Mouse (Mus musculus) cerebellum, postnatal 10 days (tissue): Measurements from ENCODE around the gene Ube2g2.

Experiments used
- DNase-seq, 2 experiments: peaks; one replicate each; pipeline ENCODE4 v3.0.0; 2021; ENCODE audit warnings: mixed read lengths in 2 of 2

Ube2g2 gene

GRCm38 (mm10) chr10:77647461-77647860 lies 25.4 kb downstream of the Ube2g2 start:
- DNase-seq = peak; percentile 57 to 65

DNA sequence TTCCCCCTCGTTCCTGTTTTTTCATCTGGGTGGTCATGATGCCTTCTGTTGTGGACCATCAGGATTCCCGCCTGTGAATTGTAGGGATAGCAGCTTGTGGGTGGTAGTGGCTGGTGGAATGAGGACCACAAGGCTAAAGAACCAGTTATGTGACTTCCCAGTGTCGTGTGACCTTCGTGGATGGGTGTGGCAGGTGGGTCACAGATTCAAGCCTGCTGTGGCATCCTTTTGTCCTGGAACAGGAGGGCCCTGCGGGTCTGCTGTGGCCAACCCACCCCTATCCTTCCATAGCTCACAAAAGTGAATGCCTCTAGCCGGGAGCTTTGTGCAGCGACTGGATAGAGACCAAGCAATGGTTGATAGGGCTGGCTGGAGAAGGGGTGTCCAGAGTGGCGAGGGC lies 25.8 kb downstream of the Ube2g2 start:
- DNase-seq = no peak

DNA sequence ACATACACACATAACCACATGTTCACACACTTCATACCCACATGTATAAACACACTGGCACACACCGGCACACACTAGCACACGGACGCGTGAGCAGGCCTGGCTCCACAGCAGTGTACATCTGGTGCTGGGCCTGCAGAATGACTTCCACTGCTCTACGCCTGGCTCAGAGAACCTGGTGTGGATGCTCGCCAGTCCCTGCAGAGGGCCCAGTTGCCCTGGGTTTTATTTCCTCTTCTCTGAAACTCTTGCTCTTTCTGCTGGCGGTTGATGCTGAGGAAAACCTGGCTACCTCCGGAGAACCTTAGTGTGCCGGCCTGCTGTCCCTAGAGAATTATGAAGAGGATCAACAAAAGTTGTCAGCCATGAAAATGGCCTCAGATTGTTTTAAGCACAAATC lies 30.0 kb downstream of the Ube2g2 start:
- DNase-seq = peak; percentile 57 to 65

DNA sequence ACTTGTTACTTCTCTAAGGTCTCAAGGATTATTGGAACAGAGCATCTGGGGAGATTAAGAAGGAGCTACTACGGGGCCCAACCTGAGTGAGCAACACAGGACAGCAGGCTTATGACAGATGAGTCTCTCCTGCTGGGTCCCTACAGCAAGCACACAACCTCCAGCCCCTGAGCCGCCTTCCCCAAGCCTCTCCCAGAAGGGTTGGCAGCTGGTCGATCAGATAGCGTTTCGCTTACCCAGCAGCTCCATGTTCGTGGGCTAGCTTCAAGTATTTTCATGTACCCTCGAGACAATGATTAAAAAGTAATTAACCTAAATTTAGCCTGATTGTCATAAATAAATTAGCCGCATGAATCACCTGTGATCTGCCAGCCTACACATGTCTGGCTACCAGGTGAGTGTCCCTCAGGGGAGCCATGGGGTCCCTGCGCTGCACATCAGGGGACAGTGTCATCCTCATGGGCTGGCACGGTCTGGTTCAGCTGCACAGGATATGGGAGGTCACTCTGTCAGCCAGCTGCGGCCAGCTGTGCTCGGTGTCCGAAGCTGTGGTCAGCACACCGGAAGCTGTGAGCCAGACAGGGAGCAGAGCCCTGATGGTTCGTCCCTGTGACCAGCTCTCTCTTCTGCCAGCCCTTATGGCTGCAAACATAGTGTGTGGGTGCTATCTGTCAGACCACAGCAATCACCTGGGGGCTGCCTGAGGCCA lies 36.4 kb downstream of the Ube2g2 start:
- DNase-seq = no peak

DNA sequence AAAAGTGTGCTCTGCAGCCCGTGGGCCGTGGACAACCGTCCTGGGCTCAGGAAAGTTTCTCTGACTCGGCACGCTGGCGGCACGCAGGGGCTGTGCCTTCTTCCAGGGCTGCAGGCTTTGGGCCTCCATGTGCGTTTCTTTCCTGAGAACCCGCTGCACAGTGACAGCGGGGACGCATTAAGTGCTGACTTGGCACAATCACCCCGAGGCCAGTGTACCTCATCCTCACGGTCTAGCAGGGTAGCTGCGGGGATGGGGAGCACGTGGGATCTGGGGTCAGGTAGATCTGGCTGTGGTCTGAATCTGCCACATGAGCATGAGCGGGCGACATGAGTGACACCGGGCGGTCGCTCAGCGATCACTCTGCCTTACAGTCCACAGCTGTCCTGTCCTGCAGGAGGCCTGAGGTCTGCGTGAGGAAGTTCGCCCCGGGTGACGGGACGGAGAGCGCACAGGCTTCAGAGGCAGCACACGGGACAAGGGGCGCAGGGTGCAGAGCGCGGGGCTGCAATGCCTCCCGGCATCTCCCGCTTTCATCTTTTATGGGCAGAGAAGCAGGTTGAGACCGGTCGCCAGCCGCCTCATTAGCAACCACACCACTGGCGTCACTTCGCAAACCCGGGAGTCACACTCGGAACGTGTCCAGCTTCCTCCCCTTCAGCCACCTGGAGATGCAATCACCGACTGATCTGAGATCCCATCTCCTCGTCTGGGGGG lies 42.0 kb downstream of the Ube2g2 start:
- DNase-seq = no peak

- peak; percentile 71 to 77 for DNase-seq
Measured at GRCm38 (mm10) chr10:77666342-77666741, 44.3 kb downstream of the Ube2g2 start.

DNA sequence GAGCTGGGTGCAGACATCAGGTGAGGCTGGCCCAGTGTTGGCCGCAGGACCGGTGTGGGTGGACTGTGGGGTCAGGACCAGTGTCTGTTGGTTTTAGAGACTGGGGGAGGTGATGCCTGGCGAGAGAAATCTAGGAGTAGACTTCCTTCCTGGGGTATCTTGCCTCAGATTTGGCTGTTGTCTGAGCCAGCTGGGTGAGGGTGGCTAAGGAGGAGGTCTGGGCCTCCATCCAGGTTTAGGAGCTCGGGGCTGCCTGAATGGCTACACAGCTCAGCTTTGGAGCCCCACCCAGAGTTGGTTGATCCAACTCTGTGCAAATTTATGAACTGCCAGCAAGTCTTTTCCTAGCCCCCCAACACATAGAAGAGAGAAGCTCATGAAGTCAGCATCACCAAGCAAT lies 45.3 kb downstream of the Ube2g2 start:
- DNase-seq = no peak

DNA sequence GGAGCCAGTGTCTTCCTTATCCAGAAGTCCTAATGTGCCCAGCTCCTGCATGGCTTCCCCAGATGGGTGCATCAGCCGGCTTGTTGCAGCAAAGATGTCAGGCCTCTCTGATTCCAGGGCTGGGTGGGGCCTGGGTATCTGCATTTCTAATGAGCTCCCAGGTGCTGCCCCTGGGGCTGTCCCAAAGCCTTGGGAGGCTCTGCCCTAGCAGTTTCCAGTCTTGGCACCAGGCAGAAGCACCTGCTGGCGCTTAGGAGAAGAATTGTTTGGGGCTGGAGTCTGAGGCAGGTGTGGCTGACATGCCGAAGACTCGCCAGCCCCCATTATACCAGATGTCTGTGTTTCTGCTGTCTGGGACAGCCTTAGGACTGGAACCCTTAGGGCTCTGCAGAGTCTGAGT lies 48.6 kb downstream of the Ube2g2 start:
- no peak for DNase-seq

- no peak for DNase-seq
Measured at GRCm38 (mm10) chr10:77671519-77671918, 49.4 kb downstream of the Ube2g2 start.

DNA sequence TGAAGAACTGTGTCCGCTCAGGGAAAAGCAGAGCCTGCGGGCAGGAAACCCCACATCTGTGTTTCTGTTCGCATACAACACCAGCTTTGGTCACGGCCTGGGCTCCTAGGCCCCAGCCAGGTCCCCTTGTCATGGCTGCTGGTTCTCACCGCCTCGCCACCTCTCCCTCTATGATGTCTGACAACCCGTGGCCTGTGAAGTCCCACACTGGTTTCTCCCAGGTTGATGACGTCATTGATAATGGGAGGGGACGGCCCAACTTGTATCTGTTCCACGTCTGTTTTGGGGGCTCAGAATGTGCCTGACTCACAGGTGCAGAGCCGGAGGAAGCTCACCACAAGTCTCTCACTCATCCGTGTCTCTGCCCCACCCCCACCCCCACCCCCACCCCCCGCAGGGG lies 51.7 kb downstream of the Ube2g2 start:
- no peak for DNase-seq

DNA sequence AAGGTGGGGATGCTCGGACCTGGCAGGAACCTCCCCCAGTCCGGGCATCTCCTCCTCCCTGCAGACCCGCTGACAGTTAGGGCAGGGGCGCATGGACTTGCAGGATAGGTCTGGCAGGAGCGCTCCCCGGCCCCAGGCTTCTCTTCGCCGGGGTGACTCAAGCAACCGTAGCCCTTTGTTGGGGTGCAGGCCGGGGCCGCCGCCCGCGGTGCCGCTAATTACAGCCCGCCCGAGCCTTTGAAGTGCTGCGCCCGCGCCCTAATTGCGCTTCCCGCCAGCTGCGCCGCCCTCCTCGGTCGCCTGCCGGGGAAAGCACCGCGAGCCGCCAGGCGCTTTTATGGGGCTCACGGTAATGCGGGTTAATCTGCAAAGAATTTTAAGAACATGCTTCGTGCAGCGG lies 55.5 kb downstream of the Ube2g2 start:
- no peak for DNase-seq

GRCm38 (mm10) chr10:77682994-77683393 lies 60.9 kb downstream of the Ube2g2 start:
- DNase-seq = no peak

DNA sequence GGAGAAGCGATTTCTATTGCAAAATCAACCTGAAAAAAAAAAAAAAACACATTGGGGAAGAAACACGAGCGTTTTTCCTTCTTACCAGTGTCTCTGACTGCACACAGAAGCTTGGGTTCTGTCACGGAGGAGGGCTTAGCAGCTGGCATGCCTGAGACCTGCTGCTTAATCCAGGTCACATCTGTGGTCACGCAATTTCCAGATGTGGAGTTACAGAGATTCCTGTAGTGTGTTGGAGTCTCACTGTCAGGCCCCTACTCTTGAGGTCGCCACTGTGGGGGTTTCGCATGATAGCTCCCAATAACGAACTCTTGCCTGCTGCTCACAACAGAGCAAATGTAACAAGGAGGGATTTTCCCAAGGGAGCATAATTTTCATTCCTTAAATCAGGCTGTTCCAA lies 62.1 kb downstream of the Ube2g2 start:
- no peak for DNase-seq

DNA sequence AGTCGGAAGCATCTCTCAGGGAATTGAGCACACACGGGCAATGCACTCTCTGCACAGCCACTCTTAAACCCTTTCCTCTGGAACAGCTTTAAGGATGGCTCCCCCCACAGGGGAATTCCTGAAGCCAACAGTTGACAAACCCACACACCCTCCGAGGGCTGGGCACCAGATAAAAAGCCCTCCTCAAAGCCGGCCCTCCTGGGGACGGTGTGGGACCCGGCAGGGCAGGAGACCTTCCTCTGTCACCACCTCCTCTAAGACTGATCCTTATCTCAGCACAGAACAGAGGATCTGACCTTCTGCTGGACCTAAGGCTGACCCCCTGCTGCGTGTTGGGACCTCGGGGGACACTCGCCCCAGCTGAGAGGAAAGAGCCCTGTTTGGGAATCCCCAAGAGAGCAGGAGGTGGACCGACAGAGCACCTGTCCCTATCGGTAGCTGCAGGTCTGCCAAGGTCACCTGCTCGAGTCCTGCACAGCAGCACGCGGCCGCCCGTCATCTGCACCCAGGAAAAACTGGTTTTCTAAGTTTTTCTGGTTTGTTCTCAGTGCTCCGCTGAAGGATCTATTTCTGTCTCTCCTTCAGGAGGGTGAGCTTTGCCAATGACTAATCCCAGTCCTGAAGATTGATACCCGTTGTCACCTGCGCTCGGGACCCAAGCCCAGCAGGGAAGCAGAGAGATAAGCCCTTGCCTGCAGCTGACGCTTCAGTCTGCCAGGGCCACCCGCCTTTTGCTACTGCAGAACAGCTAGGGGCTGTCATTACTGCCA lies 64.0 kb downstream of the Ube2g2 start, which contains the start of gene Tspear:
TSS of gene Tspear (plus strand) at position 675 of the 770 bp plus-strand sequence.
- peak in 1 of 2 experiments; percentile 38 for DNase-seq

GRCm38 (mm10) chr10:77687021-77687420 lies 64.9 kb downstream of the Ube2g2 start:
- no peak for DNase-seq

DNA sequence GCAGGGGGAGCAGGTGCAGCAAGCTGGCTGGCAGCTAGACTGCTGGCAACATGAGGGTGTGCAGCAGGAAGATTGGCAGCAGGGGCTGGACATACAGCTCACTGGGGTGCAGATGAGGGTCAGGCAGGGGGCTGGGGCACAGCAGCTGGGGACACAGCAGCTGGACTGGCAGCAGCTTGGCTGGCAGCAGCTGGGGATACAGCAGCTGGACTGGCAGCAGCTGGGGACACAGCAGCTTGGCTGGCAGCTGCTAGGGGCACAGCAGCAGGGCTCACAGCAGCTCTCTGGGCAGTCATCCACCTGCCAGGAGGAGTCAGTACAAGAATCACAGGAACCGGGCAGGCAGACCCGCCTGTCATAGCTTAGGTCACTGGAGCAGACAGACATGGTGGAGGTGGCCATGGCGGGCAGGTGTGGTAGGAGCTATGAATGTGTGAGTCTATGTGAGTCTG lies 68.3 kb downstream of the Ube2g2 start, which contains the start of gene Gm19402:
TSS of gene Gm19402 (minus strand) at position 402 of the 452 bp plus-strand sequence.
- DNase-seq = peak in 1 of 2 experiments; percentile 37
